Mouse (Mus musculus) testis, adult 2 months (tissue): ENCODE results near the gene Fsd1l.

ENCODE experiments used
- CTCF ChIP-seq: fragments of 200-500 bp; IDR thresholded peaks from 2 replicates; pipeline ENCODE4 v1.5.1; 2012; ENCODE audit warnings: low read depth, mild to moderate bottlenecking, inconsistent platforms, low read length, moderate library complexity; ENCODE audit not compliant: control insufficient read depth, insufficient read depth, insufficient replicate concordance
- POLR2A ChIP-seq: fragments of 200-500 bp; IDR thresholded peaks from 2 replicates; pipeline ENCODE4 v1.6.1; 2012; ENCODE audit warnings: low read depth, mild to moderate bottlenecking, inconsistent platforms, low read length, moderate library complexity; ENCODE audit not compliant: control insufficient read depth

GRCm38 (mm10) chr4:53592386-53592785, 38.9 kb upstream of the Fsd1l start:
- TF ChIP-seq CTCF (no peak), POLR2A (no peak)
